Mouse (Mus musculus) olfactory bulb, adult 2 months (tissue): ENCODE results near the gene Man1c1. TPM values are rescaled to one million over a fixed set of nuclear protein-coding genes. Genes with fewer than 3 reads are reported as not detected.

Experiments used
- H3K27ac ChIP-seq: fragments of 200-500 bp; 2 replicates; pipeline ENCODE4 v1.5.1; 2012; ENCODE audit warnings: low read depth, low read length; ENCODE audit not compliant: insufficient read depth
- H3K4me1 ChIP-seq: fragments of 200-500 bp; 2 replicates; pipeline ENCODE4 v1.6.1; 2012; ENCODE audit warnings: low read length; ENCODE audit not compliant: control insufficient read depth, insufficient read depth
- H3K4me3 ChIP-seq: fragments of 200-500 bp; 2 replicates; pipeline ENCODE4 v1.5.1; 2012; ENCODE audit warnings: mild to moderate bottlenecking, low read depth, low read length, moderate library complexity; ENCODE audit not compliant: insufficient read depth
- CTCF ChIP-seq: fragments of 200-500 bp; IDR thresholded peaks from 2 replicates; pipeline ENCODE4 v1.5.1; 2012; ENCODE audit warnings: low read depth, mild to moderate bottlenecking, low read length, moderate library complexity; ENCODE audit not compliant: insufficient read depth
- POLR2A ChIP-seq: fragments of 200-500 bp; IDR thresholded peaks from 2 replicates; pipeline ENCODE4 v1.6.1; 2012; ENCODE audit warnings: mild to moderate bottlenecking, low read depth, low read length, moderate library complexity; ENCODE audit not compliant: insufficient read depth
- WGBS: fragments of 180-500 bp; shearing (Covaris S2); methylation state at CpG from one replicate; pipeline ENCODE4 v1.1.7; 2018; 5-methylcytosine and 5-hydroxymethylcytosine counted together
- polyA plus RNA-seq: library from polyadenylated mRNA; stranded (reverse); fragments of >200 nt; gene quantifications from 2 replicates; pipeline ENCODE4 v1.2.4, GENCODE M21; 2012; ENCODE audit warnings: low replicate concordance; ENCODE audit not compliant: missing spikeins, insufficient read depth, insufficient read length

The Man1c1 gene
- polyA plus RNA-seq, 1 experiment, result not detected

DNA sequence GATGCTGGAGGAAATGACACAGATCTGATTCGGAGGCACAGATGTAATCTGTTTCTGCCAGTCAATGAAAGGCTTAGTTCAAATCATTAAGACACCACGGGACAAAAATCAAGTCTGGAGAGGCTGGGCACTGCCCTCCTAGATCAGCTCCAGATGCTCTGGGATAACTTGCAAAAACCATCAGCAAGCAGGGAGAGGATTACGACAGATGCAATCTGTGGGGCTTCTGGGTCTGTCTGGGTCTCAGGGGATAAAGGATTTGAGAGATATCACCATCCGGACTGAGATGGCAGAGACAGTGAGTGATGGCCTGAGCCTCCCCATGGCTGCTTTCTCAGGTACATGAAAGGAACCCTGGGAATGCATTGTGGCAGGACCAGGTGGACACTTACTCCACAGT is 99.6 kb downstream of the Man1c1 start:
- no peak overlapping the region for H3K4me3 ChIP-seq
- H3K27ac ChIP-seq, result no peak overlapping the region
- 79% methylated on average over 4 of the region's 4 CpGs for WGBS
- peaks cover 54% of the 10 kb centered on the region for H3K4me1 ChIP-seq
- TF ChIP-seq CTCF (no peak), POLR2A (no peak)

DNA sequence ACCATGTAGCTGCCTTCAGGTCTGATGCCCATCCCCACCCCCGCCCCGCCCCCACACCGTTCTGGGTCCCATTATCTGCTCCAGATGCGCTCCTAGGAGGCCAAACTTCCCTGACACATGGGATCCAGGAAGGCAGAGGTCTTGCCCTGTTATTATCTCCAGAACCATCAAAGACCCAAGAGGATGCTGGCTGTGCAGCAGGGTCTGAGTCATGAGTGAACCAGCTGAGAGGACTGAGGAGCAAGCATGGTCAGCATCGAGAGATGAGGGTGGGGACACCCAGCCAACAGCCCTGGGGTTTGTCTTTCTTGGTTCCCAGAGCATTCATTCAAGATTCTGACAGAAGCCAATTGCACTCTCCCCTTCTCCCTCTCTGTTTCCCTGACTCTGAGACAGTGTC is 100.5 kb downstream of the Man1c1 start:
- TF ChIP-seq POLR2A, result no peak
- TF ChIP-seq CTCF, result no peak
- no peak overlapping the region for H3K4me3 ChIP-seq
- H3K27ac ChIP-seq, result no peak overlapping the region
- peaks cover 59% of the 10 kb centered on the region for H3K4me1 ChIP-seq
- WGBS, result 48% methylated on average over 5 of the region's 5 CpGs

DNA sequence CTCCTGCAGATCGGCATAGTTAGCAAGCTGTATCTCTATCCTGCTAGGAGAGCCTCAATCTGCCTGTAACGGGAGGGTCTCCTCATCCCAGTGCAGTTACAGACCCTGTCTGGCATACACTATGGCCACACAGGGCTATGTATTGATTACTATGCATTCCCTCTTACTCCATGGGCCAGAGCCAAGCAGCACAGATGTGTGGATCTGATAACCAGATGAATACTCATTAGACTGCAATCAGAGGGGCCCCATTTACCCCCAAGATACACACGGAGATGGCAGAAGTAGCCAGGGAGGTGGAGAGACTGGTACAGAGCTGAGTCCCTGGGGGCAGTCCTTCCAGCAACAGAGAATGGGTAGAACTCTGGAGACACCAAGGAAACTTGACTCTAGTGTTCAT is 101.5 kb downstream of the Man1c1 start:
- Histone ChIP-seq H3K27ac (no peak overlapping the region), H3K4me3 (no peak overlapping the region), H3K4me1 (peaks cover 60% of the 10 kb centered on the region)
- WGBS, result 67% methylated on average over 3 of the region's 3 CpGs
- TF ChIP-seq CTCF (no peak), POLR2A (no peak)

DNA sequence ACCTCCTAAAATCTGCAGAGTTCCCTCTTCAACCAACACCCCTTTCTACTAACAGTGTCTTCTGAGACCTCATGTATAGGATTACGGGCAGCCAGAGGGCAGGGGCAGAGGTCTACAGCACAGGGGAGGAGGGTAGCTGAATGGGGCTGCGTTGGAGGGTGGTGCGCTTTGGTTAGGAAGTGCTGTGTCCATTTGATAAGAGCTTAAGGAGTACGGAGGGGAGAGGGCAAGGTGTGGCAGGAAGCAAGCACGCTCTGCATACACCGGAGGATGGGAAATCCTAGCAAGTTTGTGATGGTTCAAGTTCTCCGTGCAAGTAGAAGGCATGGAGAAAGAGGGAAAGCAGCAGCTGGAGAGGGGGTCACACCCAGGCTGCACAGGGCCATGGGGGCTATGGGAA is 102.1 kb downstream of the Man1c1 start:
- WGBS, result 80% methylated on average over 7 of the region's 7 CpGs
- peaks cover 64% of the 10 kb centered on the region for H3K4me1 ChIP-seq
- H3K4me3 ChIP-seq, result no peak overlapping the region
- TF ChIP-seq POLR2A, result no peak
- no peak for TF ChIP-seq CTCF
- H3K27ac ChIP-seq, result no peak overlapping the region

DNA sequence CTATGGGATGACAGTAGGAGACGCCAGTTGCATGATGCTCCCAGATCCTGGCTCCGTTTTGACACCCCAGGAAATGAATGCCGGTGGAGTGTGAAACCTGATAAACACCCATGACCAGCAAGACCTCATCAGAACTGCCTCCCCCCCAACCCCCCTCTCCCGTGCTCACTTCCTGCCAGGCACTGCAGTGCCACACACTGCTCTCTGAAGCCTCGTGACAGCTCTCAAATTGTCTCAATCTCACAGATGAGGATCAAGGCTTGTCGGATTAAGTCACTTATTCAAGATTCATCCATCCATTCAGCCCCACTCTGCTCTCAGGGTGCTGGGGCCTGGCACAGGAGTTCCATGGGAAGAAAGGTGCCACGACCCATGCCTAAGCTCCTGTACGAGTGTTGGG is 102.7 kb downstream of the Man1c1 start:
- Histone ChIP-seq H3K27ac (peak overlapping the region; percentile 32; the same call in 1 of the 2 replicates), H3K4me3 (no peak overlapping the region), H3K4me1 (peaks cover 68% of the 10 kb centered on the region)
- TF ChIP-seq POLR2A, result no peak
- TF ChIP-seq CTCF, result no peak
- WGBS, result 62% methylated on average over 8 of the region's 8 CpGs

DNA sequence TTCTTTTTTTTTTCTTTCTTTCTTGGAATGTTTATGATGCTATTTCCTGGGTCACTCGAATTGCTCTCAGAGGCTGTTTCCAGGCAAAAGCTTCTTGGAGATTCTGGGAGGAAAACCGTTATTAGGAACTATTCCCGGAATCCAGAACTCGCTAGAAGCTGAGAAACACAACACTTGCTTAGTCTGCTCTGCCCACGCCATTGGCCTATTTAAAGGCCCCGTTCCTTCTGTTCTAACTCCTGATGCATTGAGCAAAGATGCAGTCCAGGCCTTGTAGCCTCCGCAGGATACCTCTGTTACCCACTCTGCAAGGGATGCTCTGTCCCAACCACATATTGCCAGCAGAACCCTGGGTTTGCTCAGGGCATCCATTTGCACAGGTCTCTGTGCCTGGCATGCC is 103.3 kb downstream of the Man1c1 start:
- Histone ChIP-seq H3K27ac (peak overlapping the region; percentile 35; the same call in 1 of the 2 replicates), H3K4me3 (no peak overlapping the region), H3K4me1 (peaks cover 62% of the 10 kb centered on the region)
- TF ChIP-seq CTCF, result no peak
- no peak for TF ChIP-seq POLR2A
- 33% methylated on average over 7 of the region's 7 CpGs for WGBS

DNA sequence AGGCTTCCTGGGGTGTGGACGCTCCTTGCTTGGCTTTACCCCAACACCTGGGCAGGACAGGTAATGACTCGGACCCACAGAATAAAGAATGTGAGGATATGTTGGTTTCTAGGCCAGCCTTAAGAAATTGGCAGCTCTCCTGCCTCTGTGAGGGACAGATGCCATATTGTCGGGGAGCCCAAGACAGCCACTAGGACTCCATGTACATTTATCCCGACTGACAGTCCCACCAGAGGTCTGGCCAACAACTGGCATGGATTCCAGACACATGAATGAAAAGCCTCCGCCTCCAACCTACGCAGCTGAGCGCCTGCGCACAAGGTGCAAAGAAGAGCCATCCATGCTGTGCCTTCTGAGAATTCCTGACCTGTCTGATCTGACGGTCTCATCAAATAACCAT is 104.0 kb downstream of the Man1c1 start:
- H3K27ac ChIP-seq, result peak overlapping the region; percentile 35; the same call in 1 of the 2 replicates
- H3K4me1 ChIP-seq, result peaks cover 61% of the 10 kb centered on the region
- WGBS, result 82% methylated on average over 9 of the region's 9 CpGs
- no peak overlapping the region for H3K4me3 ChIP-seq
- TF ChIP-seq POLR2A, result no peak
- no peak for TF ChIP-seq CTCF

DNA sequence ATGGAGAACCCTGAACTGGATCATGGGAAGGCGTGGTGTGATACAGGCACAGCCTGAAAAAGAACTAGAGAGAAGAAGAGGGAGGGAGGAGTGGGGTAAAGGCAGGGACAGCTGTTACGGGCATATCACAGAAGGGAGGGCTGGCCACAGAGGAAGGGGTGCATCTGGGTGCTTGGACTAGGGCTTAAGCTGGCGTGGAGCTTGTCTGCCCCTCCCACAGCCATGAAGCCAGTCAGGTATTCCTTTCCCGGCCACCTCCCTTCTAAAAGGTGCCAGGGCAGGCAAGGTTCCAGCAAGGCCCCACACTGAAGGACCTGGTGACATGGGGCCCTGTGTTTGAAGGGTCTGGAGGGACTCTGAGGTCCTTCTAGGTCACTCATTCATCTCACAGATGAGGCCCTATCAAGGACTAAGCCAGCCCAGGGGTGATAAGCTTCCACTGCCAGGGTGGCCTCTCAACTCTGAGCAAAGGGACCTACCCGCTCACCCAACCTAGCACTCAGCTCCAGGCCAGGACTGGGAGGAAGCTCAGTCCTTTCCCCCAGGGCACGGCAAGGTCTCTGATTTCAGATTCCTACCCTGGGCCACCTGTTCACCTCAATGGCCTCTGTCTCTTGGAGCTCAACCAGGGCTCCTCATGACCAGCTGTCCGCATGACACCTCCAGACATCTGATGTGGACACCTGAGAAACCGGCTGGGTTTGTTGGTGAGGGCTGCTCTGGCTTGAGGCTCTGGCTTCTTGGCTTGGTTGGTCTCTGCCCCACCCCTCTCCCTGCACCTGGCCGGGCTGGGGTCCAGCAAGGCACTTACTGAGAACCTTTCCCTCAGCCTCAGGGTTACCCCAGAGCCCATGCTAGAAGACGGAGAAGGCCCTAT is 107.0 kb downstream of the Man1c1 start:
- Histone ChIP-seq H3K4me1 (peaks cover 48% of the 10 kb centered on the region), H3K27ac (no peak overlapping the region), H3K4me3 (no peak overlapping the region)
- 89% methylated on average over 10 of the region's 10 CpGs for WGBS
- TF ChIP-seq CTCF (no peak), POLR2A (no peak)

DNA sequence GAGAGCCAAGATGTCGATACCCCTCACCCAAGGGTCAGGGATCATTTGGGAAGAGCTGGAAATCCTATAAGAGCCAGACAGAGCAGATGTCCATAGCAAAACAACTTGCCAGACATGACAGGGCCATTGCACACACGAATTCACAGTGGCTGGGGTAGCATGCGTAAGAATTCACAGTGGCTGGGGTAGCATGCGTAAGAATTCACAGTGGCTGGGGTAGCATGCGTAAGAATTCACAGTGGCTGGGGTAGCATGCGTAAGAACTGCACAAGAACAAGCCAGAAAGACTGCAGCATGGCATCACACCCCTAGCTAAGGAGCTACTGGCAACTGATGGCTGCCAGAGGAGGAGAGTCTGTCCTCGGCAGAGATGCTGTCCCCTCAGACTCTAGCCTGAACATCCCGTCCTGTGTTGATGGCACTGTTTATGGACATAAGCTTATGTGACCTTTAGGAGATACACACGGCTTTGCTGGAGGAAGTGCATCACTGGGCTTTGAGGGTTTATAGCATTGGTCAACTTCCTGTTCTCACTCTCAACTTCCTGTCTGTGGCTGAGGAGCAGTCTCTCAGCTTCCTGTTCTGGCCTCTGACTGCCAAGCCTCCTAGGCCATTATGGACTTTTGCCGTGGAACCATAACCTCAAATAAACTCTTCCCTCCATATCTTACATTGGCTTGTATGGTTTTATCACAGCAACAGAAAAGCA is 109.2 kb downstream of the Man1c1 start:
- Histone ChIP-seq H3K4me3 (no peak overlapping the region), H3K27ac (no peak overlapping the region), H3K4me1 (peaks cover 38% of the 10 kb centered on the region)
- 97% methylated on average over 10 of the region's 10 CpGs for WGBS
- TF ChIP-seq POLR2A, result no peak
